Mouse (Mus musculus): ENCODE measurements around the gene Lsm4. TPM values are rescaled to one million over a fixed set of nuclear protein-coding genes. Genes with fewer than 3 reads are reported as not detected.

Gene Lsm4
- total RNA-seq, 1 experiment from 2014 or later = 134 TPM

DNA sequence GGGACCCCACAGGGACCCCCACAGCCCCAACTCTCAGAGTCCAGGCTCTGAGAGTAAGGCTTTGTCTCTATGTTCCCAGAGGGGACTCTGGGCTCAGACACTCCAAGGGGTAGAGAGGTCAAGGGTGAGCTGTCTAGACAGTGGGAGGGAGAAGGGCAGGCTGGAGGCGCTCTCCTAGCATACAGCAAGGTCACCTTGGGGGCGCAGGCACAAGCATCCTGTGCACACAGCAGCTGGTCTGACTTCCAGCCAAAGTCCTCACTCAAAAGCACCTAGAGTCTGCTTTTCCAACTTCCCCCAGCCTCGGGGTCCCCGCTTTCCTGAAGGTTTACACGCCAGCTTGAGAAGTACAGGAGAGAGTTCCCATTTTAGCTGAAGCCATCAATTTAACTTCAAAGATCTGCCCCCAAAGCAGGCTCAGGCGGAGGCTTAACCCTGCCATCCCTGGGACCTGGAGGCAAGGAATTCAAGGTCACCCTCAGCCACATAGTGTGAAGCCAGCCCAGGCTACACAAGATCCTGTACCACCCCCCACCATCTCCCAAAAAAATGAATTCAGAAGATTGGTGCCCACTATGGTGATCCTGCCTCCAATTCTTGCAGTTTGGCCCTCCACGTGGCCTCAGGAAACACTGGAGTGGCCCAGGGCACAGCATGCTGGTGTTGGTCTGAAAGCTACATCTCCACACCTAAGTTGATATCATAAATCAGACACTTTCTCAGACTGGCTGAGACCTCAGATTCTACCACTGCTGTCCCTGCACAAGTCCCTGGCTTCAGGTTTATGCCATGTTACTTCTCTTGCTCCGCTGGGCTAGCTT lies 25.5 kb upstream of the Lsm4 start:
- ATAC-seq (ENCODE audit: extremely low read depth, insufficient number of reproducible peaks, low FRiP score, poor library complexity, severe bottlenecking) = no peak

DNA sequence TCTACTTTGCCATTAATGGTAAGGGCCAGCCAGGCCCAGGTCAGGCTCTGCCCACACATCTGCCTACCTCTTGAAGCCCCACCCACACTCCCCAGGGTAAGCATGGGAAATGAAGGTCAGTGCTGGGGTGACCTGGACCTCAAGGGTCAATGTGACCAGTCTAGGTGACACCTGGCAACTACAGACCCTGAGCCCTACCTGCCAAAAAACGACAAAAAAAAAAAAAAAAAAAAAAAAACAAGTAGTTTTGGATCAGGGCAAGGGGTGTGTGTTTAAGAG lies 24.9 kb upstream of the Lsm4 start:
- ATAC-seq (ENCODE audit: extremely low read depth, insufficient number of reproducible peaks, low FRiP score, poor library complexity, severe bottlenecking) = no peak

DNA sequence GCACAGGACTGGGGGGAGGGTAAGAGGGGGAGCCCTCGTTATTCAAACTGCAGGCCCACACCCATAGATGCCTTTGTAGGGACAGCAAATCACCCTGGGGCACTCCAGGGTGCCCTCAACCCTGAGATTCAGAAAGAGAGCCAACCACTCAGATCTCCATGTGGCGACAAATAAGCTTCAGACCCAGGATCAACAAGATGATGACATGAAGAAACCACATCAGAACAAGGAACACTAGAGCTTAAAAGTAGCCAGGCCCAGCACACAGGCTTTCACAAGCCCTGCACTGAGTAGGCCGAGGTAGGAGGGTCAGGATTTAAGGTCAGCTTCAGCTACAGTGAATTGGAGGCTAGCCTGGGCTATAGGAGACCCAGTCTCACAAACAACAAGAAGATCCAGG lies 24.1 kb upstream of the Lsm4 start:
- no peak for ATAC-seq (ENCODE audit: extremely low read depth, insufficient number of reproducible peaks, low FRiP score, poor library complexity, severe bottlenecking)

DNA sequence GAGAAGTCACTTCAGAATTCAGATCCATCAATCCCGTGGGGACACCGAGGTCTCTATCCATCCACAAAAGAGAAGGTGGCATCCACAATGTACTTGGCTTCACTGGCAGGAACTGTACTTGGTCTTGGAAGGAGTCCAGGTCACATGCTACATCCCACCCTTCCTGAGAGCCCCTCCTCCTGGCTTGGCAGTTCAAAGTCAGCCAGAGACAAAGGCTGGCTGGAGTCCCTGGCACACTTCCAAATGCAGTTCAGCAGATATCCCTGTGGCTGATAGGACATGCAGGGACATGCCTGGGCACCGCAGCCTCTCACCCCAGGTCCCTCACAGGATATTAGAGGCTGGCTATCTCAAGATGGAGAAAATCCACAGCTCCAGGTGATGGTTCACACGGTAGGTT lies 23.7 kb upstream of the Lsm4 start:
- no peak for ATAC-seq (ENCODE audit: extremely low read depth, insufficient number of reproducible peaks, low FRiP score, poor library complexity, severe bottlenecking)

DNA sequence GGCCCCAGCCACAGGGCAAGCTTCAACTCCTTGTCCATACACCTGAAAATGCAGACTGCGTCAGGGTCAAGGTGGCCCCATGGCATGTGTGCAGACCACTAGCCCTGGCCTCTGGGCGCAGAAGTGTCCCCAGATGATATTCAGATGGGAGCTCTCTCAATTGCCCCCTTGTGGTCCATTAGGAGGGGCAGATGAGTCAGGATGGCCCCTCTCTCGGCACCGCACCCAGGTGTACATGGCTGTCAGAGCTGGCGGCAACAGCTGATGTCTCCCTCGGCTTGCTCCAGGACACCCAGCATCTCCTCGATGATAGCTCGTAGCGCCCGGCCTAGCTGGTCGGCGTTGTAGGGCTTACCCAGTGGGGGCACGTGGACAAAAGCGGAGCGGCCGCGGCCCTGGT lies 22.7 kb upstream of the Lsm4 start:
- no peak for ATAC-seq (ENCODE audit: extremely low read depth, insufficient number of reproducible peaks, low FRiP score, poor library complexity, severe bottlenecking)

DNA sequence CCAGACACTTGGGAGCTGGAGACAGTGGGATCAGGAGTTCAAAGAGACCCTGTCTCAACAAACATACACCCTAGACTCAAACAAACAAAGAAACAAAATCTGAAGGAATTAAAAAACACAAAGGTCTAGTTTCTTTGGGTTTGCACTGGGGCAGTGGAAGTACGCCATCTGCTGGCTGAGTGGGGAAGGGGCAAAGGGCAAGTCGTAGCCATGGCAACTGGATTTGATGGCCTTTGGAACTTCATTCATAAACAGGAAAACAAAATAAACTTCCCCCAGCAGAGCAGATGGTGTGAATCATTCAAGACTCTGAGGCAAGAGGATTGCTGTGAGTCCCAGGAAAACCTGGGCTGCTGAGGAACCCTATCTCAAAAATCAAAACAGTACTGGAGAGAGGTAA lies 19.8 kb upstream of the Lsm4 start:
- ATAC-seq (ENCODE audit: extremely low read depth, insufficient number of reproducible peaks, low FRiP score, poor library complexity, severe bottlenecking) = peak; percentile 52

DNA sequence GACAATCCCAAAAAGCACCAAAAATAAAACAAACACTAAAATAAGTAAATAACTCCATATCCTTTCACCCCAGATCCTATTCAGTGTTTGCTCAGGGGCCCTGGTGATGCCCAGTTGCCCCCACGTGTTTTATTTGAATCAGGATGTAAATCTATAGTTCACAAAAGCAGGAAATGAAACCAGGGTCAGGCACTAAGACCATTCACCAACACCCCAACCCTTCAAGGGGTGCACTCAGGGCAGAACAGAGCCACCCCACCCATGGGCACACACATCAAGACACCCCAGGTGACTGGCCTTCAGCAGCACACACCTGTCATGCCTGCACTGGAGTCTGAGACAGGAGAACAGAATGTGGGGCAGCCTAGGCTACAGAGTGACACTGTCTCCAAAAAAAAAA lies 18.9 kb upstream of the Lsm4 start:
- ATAC-seq (ENCODE audit: extremely low read depth, insufficient number of reproducible peaks, low FRiP score, poor library complexity, severe bottlenecking) = no peak

DNA sequence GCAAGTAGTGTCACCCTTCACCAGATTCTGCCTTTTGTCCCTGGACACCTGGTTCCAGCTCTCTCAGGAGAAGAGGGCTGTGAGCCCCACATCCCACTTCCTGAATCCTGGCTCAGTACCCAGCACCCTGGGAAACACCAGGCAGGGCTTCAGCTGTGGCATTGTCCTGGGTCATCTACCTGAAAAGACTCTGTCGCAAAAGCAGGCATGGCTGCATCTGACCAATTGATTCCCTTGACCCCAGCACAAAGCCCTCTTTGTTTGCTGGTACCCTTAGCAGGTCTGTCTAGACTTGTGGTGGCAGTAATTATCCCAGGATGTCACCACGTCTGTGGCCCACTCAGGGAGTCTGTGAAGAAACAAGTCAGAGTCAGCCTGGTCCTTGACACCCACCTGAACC lies 17.6 kb upstream of the Lsm4 start:
- ATAC-seq (ENCODE audit: extremely low read depth, insufficient number of reproducible peaks, low FRiP score, poor library complexity, severe bottlenecking) = no peak

DNA sequence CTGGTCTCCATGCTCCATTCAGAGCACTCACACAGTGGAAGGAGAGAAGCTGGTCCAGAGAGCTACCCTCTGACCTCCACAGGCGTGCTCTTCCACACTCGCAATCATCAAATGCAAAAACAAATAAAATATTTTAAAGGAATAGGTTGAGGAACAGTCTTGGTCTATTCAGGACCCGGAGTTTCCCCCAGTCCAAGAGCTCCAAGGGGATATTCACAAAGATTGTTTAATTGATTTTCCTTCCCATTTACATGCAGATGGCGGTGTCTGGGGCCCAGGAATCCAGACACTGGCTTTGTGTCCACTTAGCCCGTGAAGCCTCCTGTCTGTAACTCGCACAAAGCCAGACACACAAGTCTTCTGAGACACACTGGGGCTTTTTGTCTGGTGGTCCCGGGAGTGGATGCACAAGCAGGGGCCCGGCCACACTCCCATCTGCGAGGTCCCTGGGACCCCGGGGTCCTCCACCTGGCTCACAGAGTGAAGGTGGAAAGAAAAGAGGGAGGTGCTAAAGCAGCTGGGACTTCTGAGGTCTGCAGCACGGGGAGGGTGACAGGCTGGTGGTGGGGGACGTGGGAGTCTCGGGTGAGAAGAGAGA lies 16.8 kb upstream of the Lsm4 start:
- no peak for ATAC-seq (ENCODE audit: extremely low read depth, insufficient number of reproducible peaks, low FRiP score, poor library complexity, severe bottlenecking)

DNA sequence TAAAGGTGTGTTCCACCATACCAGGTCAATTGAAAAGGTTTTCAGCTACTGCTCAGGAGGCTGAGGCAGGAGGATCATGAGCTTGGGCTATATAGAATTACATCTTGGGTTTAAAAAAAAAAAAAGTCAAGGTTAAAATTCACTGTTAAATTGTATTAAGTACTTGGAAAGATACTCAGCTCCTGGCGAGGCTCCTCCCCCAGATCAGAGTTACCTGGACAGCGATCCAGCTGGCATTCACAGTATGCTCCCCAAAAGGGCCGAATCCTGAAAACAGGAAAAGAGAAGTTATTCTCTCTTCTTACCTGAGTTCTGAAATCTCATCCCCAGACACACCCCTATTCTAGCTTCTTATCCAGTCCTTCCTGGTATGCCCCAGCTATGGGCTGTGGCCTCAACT lies 15.8 kb upstream of the Lsm4 start:
- ATAC-seq (ENCODE audit: extremely low read depth, insufficient number of reproducible peaks, low FRiP score, poor library complexity, severe bottlenecking) = no peak

DNA sequence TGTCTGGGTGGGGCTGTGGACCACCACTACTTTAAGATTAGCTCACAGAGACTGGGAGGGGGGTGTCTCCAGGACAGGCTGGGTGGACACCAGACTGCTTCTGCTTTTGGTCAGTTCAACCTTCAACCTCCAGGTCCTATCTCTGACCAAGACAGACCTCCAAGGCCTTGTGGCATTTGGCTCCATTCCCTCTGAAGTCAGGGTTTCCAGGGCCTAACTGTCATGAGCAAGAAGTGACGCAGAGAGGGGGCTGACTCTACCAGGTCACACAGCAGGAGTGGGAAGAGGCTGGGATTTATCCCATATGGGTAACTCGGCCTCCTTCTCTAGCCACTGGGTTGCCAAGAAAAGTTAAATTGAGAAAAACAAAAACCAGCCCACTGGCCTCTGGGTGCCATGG lies 15.3 kb upstream of the Lsm4 start:
- no peak for ATAC-seq (ENCODE audit: extremely low read depth, insufficient number of reproducible peaks, low FRiP score, poor library complexity, severe bottlenecking)

DNA sequence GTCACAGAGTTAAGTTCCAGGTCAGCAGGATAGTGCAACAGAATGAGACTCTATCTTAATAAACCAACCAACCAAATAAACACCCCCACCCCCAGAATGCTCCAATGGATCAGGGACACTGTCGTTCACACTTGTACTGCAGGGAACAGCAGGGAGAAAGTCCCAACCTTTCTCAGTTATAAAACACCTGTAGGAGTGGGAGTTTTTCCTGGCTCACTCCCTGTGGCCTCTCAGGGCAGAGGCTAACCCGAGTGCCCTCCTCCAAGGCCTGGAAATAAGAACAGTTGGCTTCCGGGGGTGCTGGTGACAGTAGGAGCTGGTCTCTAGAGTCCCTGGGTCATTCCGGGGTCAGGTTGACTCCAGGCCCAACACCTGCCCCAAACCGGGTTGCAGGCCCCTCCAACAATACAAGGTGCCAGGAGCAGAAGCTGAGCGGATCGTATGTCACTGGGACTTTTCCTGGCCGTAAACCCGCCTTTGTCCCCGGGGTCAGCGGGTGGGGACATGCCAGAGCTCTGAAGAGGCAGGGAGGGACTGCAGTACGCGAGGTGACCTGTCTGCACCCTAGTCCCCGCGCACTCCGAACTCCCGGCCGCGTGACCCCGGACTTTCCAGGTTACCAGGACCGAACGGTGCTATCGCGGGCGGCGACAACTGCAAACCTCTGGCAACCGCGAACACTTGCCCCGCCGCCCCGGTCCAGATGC lies 14.0 kb upstream of the Lsm4 start:
- ATAC-seq (ENCODE audit: extremely low read depth, insufficient number of reproducible peaks, low FRiP score, poor library complexity, severe bottlenecking) = peak; percentile 0; the same call in 1 of the 2 replicates

DNA sequence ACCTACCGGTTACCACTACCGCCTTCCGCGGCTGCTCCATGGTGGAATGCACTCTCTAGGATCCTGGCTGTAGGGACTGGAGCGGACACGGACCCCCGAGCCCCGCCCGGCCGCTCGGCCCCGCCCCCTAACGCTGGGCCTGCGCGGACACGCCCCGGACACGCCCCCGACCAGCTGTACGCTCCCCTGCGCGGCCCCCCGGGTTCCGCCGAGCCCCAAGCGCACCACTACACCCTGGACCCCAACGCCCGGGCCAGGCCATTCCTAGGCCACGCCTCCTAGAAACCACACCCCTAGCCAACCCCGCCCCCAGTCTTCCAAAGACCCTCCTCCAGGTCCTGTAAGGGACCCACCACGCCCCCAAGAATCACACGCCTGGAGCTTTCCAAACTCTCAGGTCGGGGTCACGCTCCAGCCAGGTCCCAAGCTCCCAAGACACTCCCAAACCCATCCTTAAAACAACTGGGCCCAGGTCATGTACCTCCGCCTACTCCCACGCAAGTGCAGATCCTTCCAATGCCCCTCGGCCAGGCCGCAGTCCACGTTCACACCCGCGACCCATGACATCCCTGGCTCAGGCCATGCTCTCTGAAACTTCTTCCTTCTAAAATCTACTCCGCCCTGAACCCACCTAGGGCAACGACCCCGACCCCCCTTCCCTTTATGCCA lies 13.3 kb upstream of the Lsm4 start:
- peak; percentile 29 for ATAC-seq (ENCODE audit: extremely low read depth, insufficient number of reproducible peaks, low FRiP score, poor library complexity, severe bottlenecking)

DNA sequence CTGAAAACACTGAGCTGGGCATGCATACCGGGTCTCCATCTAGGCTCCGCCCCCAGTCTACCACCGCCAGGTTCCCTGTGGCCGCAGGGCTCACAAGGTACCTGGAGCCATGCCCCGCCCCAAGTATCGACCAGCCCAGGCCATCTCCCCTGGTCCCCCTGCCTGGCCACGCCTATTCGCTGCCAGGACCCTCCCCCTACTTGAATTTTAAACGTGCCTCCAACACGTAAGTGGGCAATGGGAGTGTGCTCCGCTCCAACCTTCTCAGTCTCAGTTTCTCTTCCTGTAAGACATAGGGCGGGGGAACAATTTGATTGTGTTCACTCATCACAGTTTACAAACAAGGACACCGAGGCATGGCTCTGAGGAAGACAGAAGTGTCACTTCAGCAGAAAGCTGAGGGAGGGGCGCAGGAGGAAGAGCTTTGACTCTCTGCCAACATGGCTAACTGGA lies 12.7 kb upstream of the Lsm4 start, which contains the start of gene Pgpep1:
Gene Pgpep1 (minus strand): TSS at position 116 of the 453 bp plus-strand sequence.
- ATAC-seq (ENCODE audit: extremely low read depth, insufficient number of reproducible peaks, low FRiP score, poor library complexity, severe bottlenecking) = no peak

DNA sequence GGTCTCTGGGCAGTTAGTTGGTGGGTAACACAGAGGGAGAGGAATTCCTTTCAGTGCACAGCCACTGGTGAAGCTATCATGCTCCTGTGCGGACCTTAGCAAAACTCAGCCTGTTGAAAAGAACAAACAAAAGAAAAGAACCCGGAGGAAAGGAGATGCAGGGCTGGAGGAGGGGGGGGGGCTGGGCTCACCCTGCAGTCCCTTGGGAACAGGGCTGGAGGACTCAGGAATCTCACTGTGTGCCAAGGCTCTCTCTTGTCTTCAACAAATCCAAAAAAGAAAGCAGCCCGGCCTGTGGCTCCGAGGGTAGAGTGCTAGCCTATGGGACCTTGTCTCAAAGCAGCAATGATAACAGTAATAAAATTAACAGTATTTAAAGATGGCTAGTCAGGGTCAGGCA lies 9.4 kb upstream of the Lsm4 start:
- ATAC-seq (ENCODE audit: extremely low read depth, insufficient number of reproducible peaks, low FRiP score, poor library complexity, severe bottlenecking) = no peak

DNA sequence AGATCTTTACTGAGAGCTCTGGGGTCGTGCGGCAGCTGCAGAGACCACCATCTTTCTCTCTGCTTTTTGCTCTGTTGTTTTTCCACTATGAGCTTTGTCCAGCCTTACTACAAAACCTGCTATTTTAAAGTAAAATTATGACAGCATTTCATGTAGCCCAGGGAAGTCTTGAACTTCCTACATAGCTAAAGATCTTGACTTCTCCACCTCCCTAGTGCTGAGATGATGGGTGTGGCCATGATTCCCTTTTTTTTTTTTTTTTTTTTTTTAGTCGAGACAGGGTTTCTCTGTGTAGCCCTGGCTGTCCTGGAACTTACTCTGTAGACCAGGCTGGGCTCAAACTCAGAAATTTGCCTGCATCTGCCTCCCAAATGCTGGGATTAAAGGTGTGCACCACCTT lies 8.4 kb upstream of the Lsm4 start:
- no peak for ATAC-seq (ENCODE audit: extremely low read depth, insufficient number of reproducible peaks, low FRiP score, poor library complexity, severe bottlenecking)

DNA sequence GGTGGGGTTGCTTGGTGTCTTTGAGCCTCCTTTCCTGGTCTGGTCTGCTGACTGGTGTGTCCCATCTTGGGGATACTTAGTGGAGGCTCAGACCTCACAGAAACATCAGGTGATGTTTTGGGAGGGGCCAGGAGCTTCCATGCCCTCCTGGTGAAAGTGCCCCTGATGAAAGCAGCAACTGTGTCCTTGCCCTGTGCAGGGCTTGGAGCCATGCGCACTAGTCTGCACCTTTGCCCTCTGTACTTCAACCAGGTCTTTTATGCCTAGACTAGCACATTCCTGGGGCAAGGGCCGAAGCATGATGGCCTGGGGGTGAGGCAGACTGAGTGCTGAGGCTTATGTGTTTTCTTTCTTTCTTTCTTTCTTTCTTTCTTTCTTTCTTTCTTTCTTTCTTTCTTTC lies 7.4 kb upstream of the Lsm4 start:
- ATAC-seq (ENCODE audit: extremely low read depth, insufficient number of reproducible peaks, low FRiP score, poor library complexity, severe bottlenecking) = no peak

DNA sequence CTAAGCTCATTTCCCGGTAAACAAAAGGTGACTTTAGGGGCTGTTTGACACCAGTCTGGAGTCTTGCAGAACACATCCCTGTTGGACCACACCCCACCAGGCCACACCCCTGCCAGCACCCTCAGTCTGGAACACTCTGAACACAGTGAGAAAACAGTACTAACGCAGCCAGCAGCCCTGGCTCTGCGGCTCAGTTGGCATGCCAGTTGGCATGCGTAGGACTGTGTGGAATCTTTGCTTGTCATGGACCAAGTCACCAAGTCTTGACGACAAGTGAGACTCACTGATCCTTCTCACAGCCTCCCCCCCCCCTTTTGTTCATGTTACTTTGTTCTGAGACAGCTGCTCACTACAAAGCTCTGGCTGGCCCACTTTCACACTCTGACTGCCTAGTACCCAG lies 6.0 kb upstream of the Lsm4 start:
- no peak for ATAC-seq (ENCODE audit: extremely low read depth, insufficient number of reproducible peaks, low FRiP score, poor library complexity, severe bottlenecking)

DNA sequence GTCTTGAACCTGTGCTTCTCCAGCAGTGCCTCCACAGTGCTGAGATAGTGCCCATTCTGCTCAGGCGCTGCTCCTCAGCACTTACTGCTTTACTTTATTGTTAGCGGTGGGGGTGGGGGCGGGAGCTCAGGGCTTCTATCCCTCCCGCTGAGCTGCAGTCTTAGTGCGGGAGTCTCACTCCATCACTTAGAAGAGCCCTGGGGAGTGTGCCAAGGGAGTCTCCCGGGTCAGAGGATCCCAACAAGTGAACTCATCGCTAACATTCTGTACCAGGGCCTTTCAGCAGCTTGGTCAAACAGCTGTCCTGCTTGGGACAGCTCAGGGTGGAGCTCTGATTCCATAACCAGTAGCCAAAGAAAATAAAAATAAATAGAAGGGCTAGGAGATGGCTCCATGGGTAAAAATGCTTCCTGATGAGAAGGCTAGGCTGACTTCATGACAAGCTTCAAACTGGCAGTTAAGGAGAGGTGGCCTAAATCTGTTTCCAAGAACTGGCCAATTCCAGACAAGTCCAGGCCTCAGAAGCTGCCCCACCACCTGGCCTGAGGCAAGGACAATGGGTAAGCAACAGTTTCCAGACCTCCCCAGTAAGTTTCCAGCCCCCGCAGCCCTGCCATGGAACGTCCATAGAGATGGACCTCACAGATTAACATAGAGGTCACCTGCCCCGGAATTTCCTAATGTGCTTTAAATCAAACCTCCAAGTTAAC lies 1.3 kb upstream of the Lsm4 start:
- no peak for ATAC-seq (ENCODE audit: extremely low read depth, insufficient number of reproducible peaks, low FRiP score, poor library complexity, severe bottlenecking)
